Mouse (Mus musculus): Measurements from ENCODE around the gene Gm49387. TPM values are rescaled to one million over a fixed set of nuclear protein-coding genes. Genes with fewer than 3 reads are reported as not detected.

Gm49387 gene
- polyA plus RNA-seq, 1 experiment from 2014 or later: 2.8 TPM

- ATAC-seq (ENCODE audit: insufficient number of reproducible peaks, insufficient read depth, low FRiP score, low read depth): no peak
- Histone ChIP-seq H3K9me3 (ENCODE audit: control insufficient read depth, low read depth, low read length) (no peaks in the 10 kb centered on the region), H3K4me3 (ENCODE audit: low read depth, low read length) (no peak overlapping the region), H3K4me1 (ENCODE audit: control insufficient read depth, insufficient read depth, low read length) (no peaks in the 10 kb centered on the region), H3K36me3 (ENCODE audit: control insufficient read depth, insufficient read depth, low read length) (no peaks in the 10 kb centered on the region), H3K4me2 (replicated peaks; ENCODE audit: low read depth, low read length) (no peak overlapping the region), H3K9ac (replicated peaks; ENCODE audit: low read depth, low read length) (no peak overlapping the region), H3K27ac (ENCODE audit: low read length) (no peak overlapping the region), H3K27me3 (ENCODE audit: control insufficient read depth, insufficient read depth, low read length) (no peaks in the 10 kb centered on the region)
- WGBS: 98% methylated on average over 3 of the region's 3 CpGs
Observed at GRCm38 (mm10) chr14:31650347-31650746, 9.7 kb upstream of the Gm49387 start.

GRCm38 (mm10) chr14:31647991-31648390, 7.3 kb upstream of the Gm49387 start:
- 86% methylated on average over 10 of the region's 10 CpGs for WGBS
- no peaks in the 10 kb centered on the region for H3K9me3 ChIP-seq (ENCODE audit: control insufficient read depth, low read depth, low read length)
- no peak overlapping the region for H3K9ac ChIP-seq (replicated peaks; ENCODE audit: low read depth, low read length)
- H3K4me3 ChIP-seq (ENCODE audit: low read depth, low read length): no peak overlapping the region
- H3K27ac ChIP-seq (ENCODE audit: low read length): no peak overlapping the region
- H3K4me2 ChIP-seq (replicated peaks; ENCODE audit: low read depth, low read length): no peak overlapping the region
- H3K27me3 ChIP-seq (ENCODE audit: control insufficient read depth, insufficient read depth, low read length): no peaks in the 10 kb centered on the region
- no peaks in the 10 kb centered on the region for H3K4me1 ChIP-seq (ENCODE audit: control insufficient read depth, insufficient read depth, low read length)
- no peak for ATAC-seq (ENCODE audit: insufficient number of reproducible peaks, insufficient read depth, low FRiP score, low read depth)
- H3K36me3 ChIP-seq (ENCODE audit: control insufficient read depth, insufficient read depth, low read length): no peaks in the 10 kb centered on the region

- H3K27me3 ChIP-seq (ENCODE audit: control insufficient read depth, insufficient read depth, low read length): no peaks in the 10 kb centered on the region
- no peak overlapping the region for H3K9ac ChIP-seq (replicated peaks; ENCODE audit: low read depth, low read length)
- no peak overlapping the region for H3K27ac ChIP-seq (ENCODE audit: low read length)
- ATAC-seq (ENCODE audit: insufficient number of reproducible peaks, insufficient read depth, low FRiP score, low read depth): no peak
- H3K4me1 ChIP-seq (ENCODE audit: control insufficient read depth, insufficient read depth, low read length): peaks cover 4% of the 10 kb centered on the region; the same call in 1 of the 2 replicates
- H3K4me2 ChIP-seq (replicated peaks; ENCODE audit: low read depth, low read length): no peak overlapping the region
- WGBS: 88% methylated on average over 7 of the region's 7 CpGs
- H3K4me3 ChIP-seq (ENCODE audit: low read depth, low read length): no peak overlapping the region
- no peaks in the 10 kb centered on the region for H3K9me3 ChIP-seq (ENCODE audit: control insufficient read depth, low read depth, low read length)
- H3K36me3 ChIP-seq (ENCODE audit: control insufficient read depth, insufficient read depth, low read length): no peaks in the 10 kb centered on the region
Observed at GRCm38 (mm10) chr14:31645920-31646319, 5.2 kb upstream of the Gm49387 start.

- no peak for ATAC-seq (ENCODE audit: insufficient number of reproducible peaks, insufficient read depth, low FRiP score, low read depth)
- H3K27ac ChIP-seq (ENCODE audit: low read length): no peak overlapping the region
Observed at GRCm38 (mm10) chr14:31644931-31645547, 4.4 kb upstream of the Gm49387 start.

GRCm38 (mm10) chr14:31644183-31644830, 3.6 kb upstream of the Gm49387 start:
- Histone ChIP-seq H3K4me3 (ENCODE audit: low read depth, low read length) (no peak overlapping the region), H3K4me2 (replicated peaks; ENCODE audit: low read depth, low read length) (no peak overlapping the region), H3K36me3 (ENCODE audit: control insufficient read depth, insufficient read depth, low read length) (no peaks in the 10 kb centered on the region), H3K9ac (replicated peaks; ENCODE audit: low read depth, low read length) (no peak overlapping the region), H3K9me3 (ENCODE audit: control insufficient read depth, low read depth, low read length) (no peaks in the 10 kb centered on the region), H3K4me1 (ENCODE audit: control insufficient read depth, insufficient read depth, low read length) (peaks cover 4% of the 10 kb centered on the region; the same call in 1 of the 2 replicates), H3K27ac (ENCODE audit: low read length) (no peak overlapping the region), H3K27me3 (ENCODE audit: control insufficient read depth, insufficient read depth, low read length) (no peaks in the 10 kb centered on the region)
- 89% methylated on average over 5 of the region's 5 CpGs for WGBS
- ATAC-seq (ENCODE audit: insufficient number of reproducible peaks, insufficient read depth, low FRiP score, low read depth): no peak

More at GRCm38 (mm10) chr14:31644931-31645547, 4.4 kb upstream of the Gm49387 start:
- WGBS: 68% methylated on average over 3 of the region's 3 CpGs
- no peaks in the 10 kb centered on the region for H3K36me3 ChIP-seq (ENCODE audit: control insufficient read depth, insufficient read depth, low read length)
- no peak overlapping the region for H3K4me3 ChIP-seq (ENCODE audit: low read depth, low read length)
- no peaks in the 10 kb centered on the region for H3K27me3 ChIP-seq (ENCODE audit: control insufficient read depth, insufficient read depth, low read length)
- no peak overlapping the region for H3K9ac ChIP-seq (replicated peaks; ENCODE audit: low read depth, low read length)
- no peak overlapping the region for H3K4me2 ChIP-seq (replicated peaks; ENCODE audit: low read depth, low read length)
- no peaks in the 10 kb centered on the region for H3K9me3 ChIP-seq (ENCODE audit: control insufficient read depth, low read depth, low read length)
- peaks cover 4% of the 10 kb centered on the region; the same call in 1 of the 2 replicates for H3K4me1 ChIP-seq (ENCODE audit: control insufficient read depth, insufficient read depth, low read length)

- no peak for ATAC-seq (ENCODE audit: insufficient number of reproducible peaks, insufficient read depth, low FRiP score, low read depth)
- Histone ChIP-seq H3K4me1 (ENCODE audit: control insufficient read depth, insufficient read depth, low read length) (peaks cover 4% of the 10 kb centered on the region; the same call in 1 of the 2 replicates), H3K27me3 (ENCODE audit: control insufficient read depth, insufficient read depth, low read length) (no peaks in the 10 kb centered on the region), H3K9ac (replicated peaks; ENCODE audit: low read depth, low read length) (peak overlapping the region; percentile 57), H3K27ac (ENCODE audit: low read length) (no peak overlapping the region), H3K4me2 (replicated peaks; ENCODE audit: low read depth, low read length) (peak overlapping the region; percentile 87), H3K4me3 (ENCODE audit: low read depth, low read length) (peak overlapping the region; percentile 57), H3K36me3 (ENCODE audit: control insufficient read depth, insufficient read depth, low read length) (no peaks in the 10 kb centered on the region), H3K9me3 (ENCODE audit: control insufficient read depth, low read depth, low read length) (no peaks in the 10 kb centered on the region)
- 66% methylated on average over 9 of the region's 9 CpGs for WGBS
Observed at GRCm38 (mm10) chr14:31641506-31642155, 953 bp upstream of the Gm49387 start.

GRCm38 (mm10) chr14:31640890-31641505, 320 bp upstream of the Gm49387 start, which contains the start of the genes Btd and Hacl1:
Btd (plus strand) TSS chr14:31641028.
Hacl1 (minus strand) TSS chr14:31641286.
- Histone ChIP-seq H3K27ac (ENCODE audit: low read length) (peak within 1 kb of the TSS; percentile 74), H3K9me3 (ENCODE audit: control insufficient read depth, low read depth, low read length) (no peaks in the 10 kb centered on the region), H3K27me3 (ENCODE audit: control insufficient read depth, insufficient read depth, low read length) (no peaks in the 10 kb centered on the region), H3K4me2 (replicated peaks; ENCODE audit: low read depth, low read length) (peak within 1 kb of the TSS; percentile 87), H3K4me1 (ENCODE audit: control insufficient read depth, insufficient read depth, low read length) (peaks cover 4% of the 10 kb centered on the region; the same call in 1 of the 2 replicates), H3K4me3 (ENCODE audit: low read depth, low read length) (peak within 1 kb of the TSS; percentile 57), H3K36me3 (ENCODE audit: control insufficient read depth, insufficient read depth, low read length) (no peaks in the 10 kb centered on the region), H3K9ac (replicated peaks; ENCODE audit: low read depth, low read length) (peak within 1 kb of the TSS; percentile 57)
- peak; percentile 98 for ATAC-seq (ENCODE audit: insufficient number of reproducible peaks, insufficient read depth, low FRiP score, low read depth)
- under 1% methylated on average over 30 of the region's 30 CpGs for WGBS

- no peak for ATAC-seq (ENCODE audit: insufficient number of reproducible peaks, insufficient read depth, low FRiP score, low read depth)
- no peak overlapping the region for H3K27ac ChIP-seq (ENCODE audit: low read length)
- H3K4me2 ChIP-seq (replicated peaks; ENCODE audit: low read depth, low read length): no peak overlapping the region
- 76% methylated on average over 7 of the region's 7 CpGs for WGBS
- H3K36me3 ChIP-seq (ENCODE audit: control insufficient read depth, insufficient read depth, low read length): no peaks in the 10 kb centered on the region
- no peak overlapping the region for H3K9ac ChIP-seq (replicated peaks; ENCODE audit: low read depth, low read length)
- no peaks in the 10 kb centered on the region for H3K4me1 ChIP-seq (ENCODE audit: control insufficient read depth, insufficient read depth, low read length)
- H3K4me3 ChIP-seq (ENCODE audit: low read depth, low read length): no peak overlapping the region
- no peaks in the 10 kb centered on the region for H3K27me3 ChIP-seq (ENCODE audit: control insufficient read depth, insufficient read depth, low read length)
- H3K9me3 ChIP-seq (ENCODE audit: control insufficient read depth, low read depth, low read length): no peaks in the 10 kb centered on the region
Observed at GRCm38 (mm10) chr14:31630677-31631076, 10.0 kb downstream of the Gm49387 start.
